Mouse (Mus musculus): ENCODE data around the gene Npdc1.
A peak's percentile ranks its signal among the peaks of the same experiment; 100 is the strongest.
"Not testable (repeated sequence)": the region's sequence is repeated elsewhere in the genome, so short reads cannot be mapped to it uniquely, and the experiment has no call there.

The Npdc1 gene

GRCm38 (mm10) chr2:25395721-25396596, 3.2 kb upstream of the Npdc1 start, which contains the start of gene Entpd2:
Gene Entpd2 (plus strand): TSS chr2:25395874.
- DNase-seq (ENCODE audit: low spot score in 2 of 2) = no peak

DNA sequence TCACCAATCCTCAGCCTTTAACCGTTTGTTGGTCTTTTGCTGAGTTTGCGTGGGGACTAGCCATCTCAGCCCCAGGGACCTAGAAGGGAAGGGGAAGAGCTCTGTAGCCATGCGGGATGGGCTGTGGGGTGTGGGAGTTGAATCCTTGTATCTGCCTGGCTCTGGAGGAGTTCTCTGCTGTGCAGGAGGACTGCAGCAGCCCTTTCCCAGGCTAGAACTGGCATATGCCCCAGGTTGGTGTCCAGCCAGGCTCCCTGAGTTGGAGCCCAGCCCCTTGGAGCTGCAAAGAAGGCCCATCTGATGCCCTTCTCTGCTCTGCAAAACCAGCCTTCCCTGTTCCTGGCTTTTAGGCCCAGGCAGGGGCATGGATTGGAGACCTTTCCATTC, 2.6 kb upstream of the Npdc1 start:
- DNase-seq (ENCODE audit: low spot score in 2 of 2) = no peak

DNA sequence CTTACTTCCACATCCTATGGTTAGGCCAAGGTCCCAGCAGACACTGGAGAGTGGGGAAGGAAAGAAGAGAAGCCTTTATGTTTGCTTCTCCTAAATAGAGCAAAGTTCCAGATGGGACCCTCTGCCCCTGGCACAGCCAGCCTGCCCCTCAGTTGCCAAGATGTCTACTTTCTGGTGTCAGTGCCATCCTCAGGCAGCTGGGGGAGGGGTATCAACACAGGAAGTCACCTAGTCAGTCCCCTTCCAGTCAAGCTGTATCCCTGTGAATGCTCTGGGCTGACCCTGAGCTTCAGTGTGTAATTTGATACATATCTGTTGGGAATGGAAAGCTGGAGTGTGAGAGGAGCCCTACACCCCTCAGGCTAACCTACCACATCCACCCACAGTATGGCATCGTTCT, 2.1 kb upstream of the Npdc1 start:
- DNase-seq (ENCODE audit: low spot score in 2 of 2) = no peak

DNA sequence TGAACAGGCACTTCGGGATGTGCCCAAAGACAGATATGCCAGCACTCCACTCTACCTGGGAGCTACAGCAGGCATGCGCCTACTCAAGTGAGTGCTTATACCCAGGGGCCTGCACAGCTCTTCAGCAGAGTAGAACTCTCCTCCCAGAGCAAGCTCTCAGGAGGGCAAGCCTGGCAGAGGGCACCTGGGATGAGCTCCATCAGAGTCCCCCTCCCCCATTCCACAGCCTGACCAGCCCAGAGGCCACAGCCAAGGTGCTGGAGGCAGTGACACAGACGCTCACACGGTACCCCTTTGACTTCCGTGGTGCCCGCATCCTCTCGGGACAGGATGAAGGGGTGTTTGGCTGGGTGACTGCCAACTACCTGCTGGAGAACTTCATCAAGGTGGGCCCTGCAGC, 1.1 kb upstream of the Npdc1 start:
- no peak for DNase-seq (ENCODE audit: low spot score in 2 of 2)

- no peak for DNase-seq (ENCODE audit: low spot score in 2 of 2)
These were observed 1.1 kb downstream of the Npdc1 start for GRCm38 (mm10) chr2:25400291-25400690.

- DNase-seq (ENCODE audit: low spot score in 2 of 2) = no peak
These were observed 1.6 kb downstream of the Npdc1 start for GRCm38 (mm10) chr2:25400764-25401163.

DNA sequence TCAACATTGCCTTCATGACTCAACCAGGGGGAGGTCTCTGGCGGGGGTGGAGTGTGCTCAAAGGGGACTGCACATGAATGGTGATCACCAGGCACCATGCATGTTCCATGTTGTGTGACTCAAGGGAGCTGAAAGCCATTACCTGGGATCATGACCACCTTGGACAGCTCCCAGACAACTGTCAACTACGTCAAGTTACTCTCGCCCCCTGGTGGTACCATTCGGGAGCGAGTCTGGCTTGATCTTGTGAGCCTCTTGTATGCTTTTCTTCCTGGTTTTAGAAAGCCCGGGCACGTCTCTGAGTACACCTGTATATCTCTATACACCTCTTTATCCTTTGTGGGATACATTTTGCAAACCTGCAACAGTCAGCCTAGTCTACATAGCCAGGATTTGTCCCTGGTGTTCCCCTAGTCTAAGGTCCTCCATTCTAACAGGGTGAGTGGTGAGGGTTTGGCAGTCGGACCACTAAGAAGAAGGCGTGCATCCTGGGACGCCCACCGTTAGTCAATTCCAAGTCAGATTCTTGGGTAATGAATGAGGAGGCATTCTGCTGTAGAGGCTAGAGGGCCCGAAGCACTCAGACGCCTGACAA, 3.3 kb downstream of the Npdc1 start:
- DNase-seq (ENCODE audit: low spot score in 2 of 2) = peak; percentile 63 to 70

DNA sequence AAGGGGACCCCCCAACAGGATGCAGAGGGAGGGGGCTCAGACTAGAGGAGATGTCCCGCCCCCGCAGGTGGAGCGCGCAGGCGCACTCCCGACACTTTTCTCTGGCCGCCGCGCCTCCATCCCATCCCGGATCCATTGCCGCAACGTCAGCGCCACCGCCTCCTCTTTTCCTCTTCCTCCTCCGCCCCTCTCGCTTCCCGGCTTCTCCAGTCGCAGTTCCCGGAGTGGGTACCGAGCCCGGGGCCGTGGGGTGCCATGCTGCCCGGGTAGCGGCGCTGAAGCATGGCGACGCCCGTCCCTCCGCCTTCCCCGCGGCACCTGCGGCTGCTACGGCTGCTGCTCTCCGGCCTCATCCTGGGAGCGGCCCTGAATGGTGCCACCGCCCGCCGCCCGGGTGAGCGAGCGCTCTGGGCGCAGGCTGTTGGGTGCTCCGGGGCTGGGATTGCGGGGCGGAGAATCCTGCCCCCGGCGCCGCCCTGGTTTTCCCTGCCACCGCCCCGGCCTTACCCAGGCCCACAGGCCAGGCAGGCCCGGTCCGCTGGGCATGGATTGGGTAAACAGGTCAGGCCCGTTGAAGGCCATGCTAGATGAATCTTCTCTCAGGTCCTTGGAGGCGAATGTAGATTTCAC, 3.9 kb downstream of the Npdc1 start:
- DNase-seq (ENCODE audit: low spot score in 2 of 2) = peak; percentile 77 to 89

DNA sequence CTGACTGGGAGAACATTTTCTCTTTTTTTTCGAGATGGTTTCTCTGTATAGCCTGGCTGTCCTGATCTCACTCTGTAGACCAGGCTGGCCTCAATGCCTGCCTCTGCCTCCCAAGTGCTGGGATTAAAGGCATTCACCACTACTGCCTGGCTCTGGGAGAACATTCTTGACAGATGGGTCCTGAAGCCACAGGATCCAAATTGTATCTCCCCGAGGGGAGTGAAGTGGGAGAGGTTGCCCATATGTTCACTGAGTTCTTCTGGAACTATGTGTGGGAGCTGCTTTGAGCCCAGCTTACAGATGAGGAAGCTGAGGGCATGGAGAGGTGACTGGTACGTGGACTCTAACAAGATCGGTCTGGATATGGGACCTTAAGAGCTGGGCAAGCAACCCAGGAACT, 4.8 kb downstream of the Npdc1 start:
- DNase-seq (ENCODE audit: low spot score in 2 of 2) = no peak

DNA sequence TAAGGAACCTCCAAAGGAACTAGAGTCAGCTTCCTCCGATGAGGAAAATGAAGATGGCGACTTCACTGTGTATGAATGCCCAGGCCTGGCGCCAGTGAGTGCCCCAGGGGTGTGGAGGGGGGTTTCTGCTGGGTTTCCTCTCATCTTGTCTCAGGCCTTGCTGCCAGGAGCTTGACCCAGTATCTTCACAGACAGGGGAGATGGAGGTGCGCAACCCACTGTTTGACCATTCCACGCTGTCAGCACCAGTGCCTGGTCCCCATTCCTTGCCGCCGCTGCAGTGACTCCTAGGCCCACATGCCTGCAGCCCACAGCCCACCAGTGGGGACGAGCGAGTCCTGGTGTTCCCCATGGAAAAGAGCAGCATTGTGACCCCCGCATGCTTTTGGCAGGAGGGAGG, 9.8 kb downstream of the Npdc1 start:
- no peak for DNase-seq (ENCODE audit: low spot score in 2 of 2)

GRCm38 (mm10) chr2:25413436-25413835, 14.3 kb downstream of the Npdc1 start:
- DNase-seq (ENCODE audit: low spot score in 2 of 2) = not testable (repeated sequence)

GRCm38 (mm10) chr2:25417426-25417825, 18.3 kb downstream of the Npdc1 start:
- DNase-seq (ENCODE audit: low spot score in 2 of 2) = no peak

GRCm38 (mm10) chr2:25421896-25422295, 22.7 kb downstream of the Npdc1 start:
- DNase-seq (ENCODE audit: low spot score in 2 of 2) = no peak

DNA sequence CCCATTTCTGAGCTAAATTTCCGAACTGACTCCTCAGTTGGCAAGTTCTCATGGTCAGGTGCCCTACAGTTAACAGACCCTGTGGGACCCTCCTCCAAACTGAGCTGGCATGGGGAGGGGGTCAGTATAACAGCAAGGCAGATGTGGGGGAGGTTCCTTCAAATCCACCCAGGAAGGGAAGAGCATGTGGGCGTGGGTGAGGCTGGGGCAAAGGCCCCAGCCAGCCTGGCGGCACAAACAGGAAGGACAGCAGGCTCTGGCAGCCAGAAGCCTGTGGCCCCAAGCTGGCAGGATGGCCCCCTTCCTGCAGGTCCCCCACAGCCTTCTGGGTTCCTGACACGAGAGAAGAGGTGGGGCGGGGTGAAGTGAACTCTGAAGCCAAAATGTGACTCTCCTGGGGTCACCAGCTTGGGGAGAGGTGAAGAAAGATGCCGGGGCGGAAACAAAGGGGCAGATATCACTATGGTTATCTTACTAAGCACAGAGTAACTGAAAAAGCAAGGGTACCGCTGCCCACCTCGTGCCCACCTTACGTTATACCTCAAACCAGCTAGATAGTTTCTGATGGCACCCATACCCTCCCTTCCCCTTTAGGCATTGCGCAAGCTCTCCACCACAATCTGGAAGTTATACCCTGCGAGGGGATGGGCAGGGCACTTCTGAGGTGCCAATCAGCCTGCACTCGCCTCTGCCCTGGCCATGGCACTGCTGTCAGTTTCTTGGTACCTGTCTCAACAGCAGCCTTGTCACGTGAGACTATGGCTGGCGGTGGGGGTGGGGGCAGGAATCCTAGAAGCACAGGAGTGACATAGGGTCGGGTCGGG, 23.6 kb downstream of the Npdc1 start, which contains the start of gene Fut7:
Fut7 (plus strand) TSS at position 681 of the 824 bp plus-strand sequence.
- DNase-seq (ENCODE audit: low spot score in 2 of 2) = no peak

- no peak for DNase-seq (ENCODE audit: low spot score in 2 of 2)
These were observed 24.5 kb downstream of the Npdc1 start for GRCm38 (mm10) chr2:25423626-25424025.

DNA sequence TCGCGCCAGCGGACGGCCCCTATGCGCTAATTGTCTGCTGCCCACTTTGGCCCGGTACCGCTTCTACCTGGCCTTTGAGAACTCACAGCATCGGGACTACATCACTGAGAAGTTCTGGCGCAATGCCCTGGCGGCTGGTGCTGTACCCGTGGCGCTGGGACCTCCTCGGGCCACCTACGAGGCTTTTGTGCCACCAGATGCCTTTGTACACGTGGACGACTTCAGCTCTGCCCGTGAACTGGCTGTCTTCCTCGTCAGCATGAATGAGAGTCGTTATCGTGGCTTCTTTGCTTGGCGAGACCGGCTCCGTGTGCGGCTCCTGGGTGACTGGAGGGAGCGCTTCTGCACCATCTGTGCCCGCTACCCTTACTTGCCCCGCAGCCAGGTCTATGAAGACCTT, 26.3 kb downstream of the Npdc1 start:
- DNase-seq (ENCODE audit: low spot score in 2 of 2) = no peak

DNA sequence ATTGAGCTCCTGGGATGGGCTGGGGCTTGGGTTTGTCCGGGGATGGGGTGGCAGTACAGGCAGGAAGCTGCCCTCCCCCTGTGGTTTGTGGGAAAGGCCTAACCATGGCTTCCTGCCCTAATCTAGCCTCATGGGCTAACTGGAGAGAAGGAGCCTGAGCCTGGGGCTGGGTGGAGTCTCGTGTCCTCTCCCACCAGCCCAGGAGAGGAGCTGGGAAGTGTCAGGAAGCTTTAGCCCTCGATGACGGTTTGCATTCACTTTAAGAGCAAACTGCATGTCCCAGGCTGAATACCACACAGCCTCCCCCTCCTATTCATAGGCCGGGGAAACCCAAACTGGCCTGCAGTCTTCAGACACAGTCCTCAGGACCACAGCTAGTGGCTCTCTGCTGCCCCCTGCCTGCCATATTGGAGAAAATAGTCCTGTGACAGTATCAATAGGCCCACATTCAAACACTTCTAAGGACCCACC, 27.6 kb downstream of the Npdc1 start:
- peak; percentile 49 to 59 for DNase-seq (ENCODE audit: low spot score in 2 of 2)

DNA sequence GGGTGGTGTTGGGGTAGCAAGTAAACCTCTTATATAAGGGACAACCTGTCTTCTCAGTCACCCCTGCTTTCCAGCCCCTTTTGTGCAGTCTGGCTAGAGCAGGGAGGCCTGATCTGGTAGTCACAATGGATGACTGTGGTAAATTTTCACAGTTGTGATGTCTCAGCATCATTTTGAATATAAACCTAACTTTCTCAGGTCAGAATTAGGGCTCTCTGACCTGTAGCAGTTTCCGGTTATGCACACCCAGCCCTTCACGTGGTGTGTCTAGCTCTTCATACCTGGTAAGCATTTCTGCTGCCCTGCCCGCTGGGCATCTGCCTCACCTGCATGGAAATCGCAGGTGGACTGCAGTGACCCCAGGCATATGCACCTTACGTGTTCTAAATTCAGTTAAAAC, 28.1 kb downstream of the Npdc1 start:
- no peak for DNase-seq (ENCODE audit: low spot score in 2 of 2)

DNA sequence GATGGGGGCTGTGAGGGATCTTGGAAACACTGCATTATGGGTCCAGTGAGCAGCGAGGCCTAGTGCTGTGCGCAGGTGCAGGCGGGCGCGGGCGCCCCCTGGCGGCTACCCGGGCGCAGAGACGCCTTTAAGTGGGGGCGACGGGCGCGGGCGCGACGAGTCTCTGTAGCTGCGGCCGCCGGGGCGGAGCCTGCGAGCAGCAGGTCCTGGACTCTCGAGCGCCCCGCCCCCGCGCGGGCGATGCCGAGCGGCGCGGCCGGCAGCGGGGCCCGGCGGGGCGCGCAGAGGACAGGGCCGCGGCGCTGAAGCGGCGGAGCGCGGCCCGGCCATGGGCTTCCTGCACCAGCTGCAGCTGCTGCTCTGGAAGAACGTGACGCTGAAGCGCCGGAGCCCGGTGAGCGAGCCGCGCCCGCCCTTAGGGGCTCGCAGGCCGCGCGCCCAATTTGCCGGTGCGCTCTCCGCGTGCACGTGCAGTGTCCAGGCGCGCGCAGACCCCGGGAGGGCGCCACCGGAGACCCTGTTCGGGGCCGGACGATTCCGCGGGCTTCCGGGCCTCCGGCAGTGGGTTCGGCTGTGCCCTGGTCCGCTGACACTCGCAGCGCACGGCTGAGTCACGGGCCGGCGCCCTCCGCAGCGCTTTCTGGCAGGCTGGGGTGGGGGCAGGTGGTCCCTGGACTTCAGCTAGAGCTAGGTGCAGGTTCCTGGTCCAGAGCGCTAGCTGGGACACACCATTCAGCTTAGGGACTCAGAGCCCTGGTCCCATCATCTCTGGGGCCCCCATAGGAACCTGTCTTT, 29.5 kb downstream of the Npdc1 start, which contains the start of gene Abca2:
Abca2 (plus strand) TSS at position 262 of the 795 bp plus-strand sequence.
- peak; percentile 93 to 95 for DNase-seq (ENCODE audit: low spot score in 2 of 2)

DNA sequence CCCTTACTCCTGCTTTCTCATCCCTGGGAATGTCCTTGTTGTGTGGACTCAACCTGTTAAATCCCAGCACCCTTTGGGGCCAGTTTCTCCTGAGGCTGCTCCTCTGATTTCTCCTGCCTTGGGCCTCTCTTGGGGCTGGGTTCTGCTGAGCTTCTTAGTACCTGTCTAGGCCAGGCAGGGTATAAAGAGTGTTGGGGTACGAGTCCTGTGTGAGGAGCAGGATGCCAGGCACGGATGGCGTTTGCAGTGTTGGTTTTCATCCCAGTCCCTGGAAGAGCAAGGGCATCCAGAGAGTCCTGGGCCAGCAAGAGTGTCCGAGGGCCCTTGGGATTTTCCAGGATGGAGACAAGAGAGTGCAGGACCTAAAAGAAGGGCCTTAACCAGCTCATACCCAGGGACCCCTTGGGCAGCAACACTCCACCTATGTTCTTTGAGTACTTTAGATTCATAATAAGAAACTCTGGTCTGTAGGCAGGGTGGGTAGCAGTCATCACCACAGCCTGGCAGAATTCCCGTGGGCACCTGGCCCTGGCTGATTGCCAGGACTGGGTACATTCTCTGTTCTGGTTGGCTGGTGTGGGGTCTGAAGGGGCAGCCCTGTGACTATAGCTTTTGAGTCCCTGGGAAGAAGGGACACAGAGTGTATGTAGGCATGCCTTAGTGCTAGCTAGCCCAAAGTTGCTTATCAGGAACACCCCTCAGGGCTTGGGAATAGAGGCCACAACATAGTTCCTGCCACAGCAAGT, 30.5 kb downstream of the Npdc1 start:
- DNase-seq (ENCODE audit: low spot score in 2 of 2) = no peak

Data from frontal cortex, postnatal 25 days (tissue).